Mouse (Mus musculus) erythroblast, adult 5-6 weeks (primary cell): Measurements from ENCODE around the gene Coq6. TPM values are rescaled to one million over a fixed set of nuclear protein-coding genes. Genes with fewer than 3 reads are reported as not detected.
A peak's percentile ranks its signal among the peaks of the same experiment; 100 is the strongest.
"Not testable (repeated sequence)": the region's sequence is repeated elsewhere in the genome, so short reads cannot be mapped to it uniquely, and the experiment has no call there.

Source experiments
- ATAC-seq: replicated peaks from 2 replicates; pipeline ENCODE4 v1.8.0; 2016; ENCODE audit warnings: moderate number of reproducible peaks, mild to moderate bottlenecking, moderate TSS enrichment, inconsistent platforms; ENCODE audit not compliant: poor library complexity, low FRiP score, severe bottlenecking
- total RNA-seq, 2 experiments: library from RNA; stranded (forward) in 1 of 2; stranded (reverse) in 1 of 2; fragments of 150-400 nt in 1 of 2; fragments of 200-764, 138-1000 nt in 1 of 2; gene quantifications; 2 replicates each; pipeline versions ENCODE4 v1.2.3 to v1.2.4; 2015 to 2017; ENCODE audit warnings: low replicate concordance in 2 of 2

The Coq6 gene
- 2.7 TPM in 1 of 2 replicates, not detected in the other for total RNA-seq (2015; ENCODE audit: low replicate concordance)
- total RNA-seq (2017; ENCODE audit: low replicate concordance) = 0.70 TPM in 1 of 2 replicates, not detected in the other

DNA sequence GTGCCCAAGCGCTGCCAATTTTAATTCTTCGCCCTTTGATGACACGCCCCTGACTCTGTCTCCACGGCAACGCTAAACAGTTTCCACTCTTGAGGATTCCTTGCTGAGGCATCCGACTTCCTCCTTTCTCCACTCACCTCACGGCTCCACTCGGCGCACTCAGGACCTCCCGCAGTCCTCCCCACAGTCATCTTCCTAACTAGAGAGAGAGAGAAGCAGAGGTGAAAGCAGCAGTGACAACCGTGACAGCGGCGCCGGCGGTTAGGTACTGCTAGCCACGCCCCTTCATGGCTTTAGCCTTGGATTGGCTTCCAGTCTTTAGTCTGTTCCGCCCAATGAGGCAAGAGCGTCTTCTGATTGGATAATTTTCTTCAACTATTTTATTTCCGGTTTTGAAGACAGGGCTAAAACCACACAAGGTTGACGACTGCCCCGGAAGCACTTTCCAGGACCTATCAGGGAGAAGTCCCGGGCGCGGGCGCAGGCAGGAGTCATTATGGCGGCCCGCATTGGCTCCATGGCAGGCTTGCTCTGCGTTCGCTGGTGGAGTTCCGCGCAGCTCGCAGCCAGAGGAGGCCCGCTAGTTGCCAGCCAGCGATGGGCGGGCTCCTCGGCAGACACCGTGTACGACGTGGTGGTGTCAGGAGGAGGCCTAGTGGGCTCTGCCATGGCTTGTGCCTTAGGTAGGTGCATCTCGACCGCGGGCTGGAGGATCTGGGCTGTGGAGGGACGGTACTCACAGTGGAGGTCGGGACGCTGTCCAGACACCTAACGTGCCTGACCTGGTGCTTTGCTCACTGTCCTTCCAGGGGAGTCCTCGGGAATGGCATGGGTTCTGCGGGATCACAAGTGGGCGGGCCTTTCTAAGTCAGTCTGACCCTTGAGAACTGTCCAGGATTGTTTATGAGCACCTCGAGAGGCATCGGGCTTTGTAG lies at the start of gene Coq6, which contains the start of gene Fam161b:
TSS of gene Coq6 (plus strand) at position 103 of the 935 bp plus-strand sequence.
TSS of gene Fam161b (minus strand) at position 279 of the 935 bp plus-strand sequence.
- ATAC-seq = peak; percentile 95

DNA sequence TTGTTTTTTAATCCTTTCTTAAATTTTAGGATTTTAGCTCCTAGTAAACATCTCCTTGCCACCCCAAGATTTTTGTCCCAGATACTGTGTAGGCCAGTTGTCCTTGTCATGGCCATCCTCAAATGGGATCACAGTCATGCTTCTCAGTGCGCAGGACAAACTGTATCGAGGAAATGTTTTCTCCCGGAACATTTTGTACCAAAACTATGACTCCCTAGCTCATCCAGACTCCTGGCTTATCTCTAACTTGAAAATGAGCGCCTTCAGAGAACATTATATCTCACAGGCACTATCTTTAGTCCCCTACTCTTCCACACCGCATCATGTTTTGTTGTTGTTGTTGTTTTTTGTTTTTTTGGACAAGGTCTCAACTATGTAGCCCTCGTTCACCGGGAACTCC lies 45.5 kb upstream of the Coq6 start:
- 0 out of 2 replicates have a peak, but pooled peaks have one; percentile 7 for ATAC-seq

DNA sequence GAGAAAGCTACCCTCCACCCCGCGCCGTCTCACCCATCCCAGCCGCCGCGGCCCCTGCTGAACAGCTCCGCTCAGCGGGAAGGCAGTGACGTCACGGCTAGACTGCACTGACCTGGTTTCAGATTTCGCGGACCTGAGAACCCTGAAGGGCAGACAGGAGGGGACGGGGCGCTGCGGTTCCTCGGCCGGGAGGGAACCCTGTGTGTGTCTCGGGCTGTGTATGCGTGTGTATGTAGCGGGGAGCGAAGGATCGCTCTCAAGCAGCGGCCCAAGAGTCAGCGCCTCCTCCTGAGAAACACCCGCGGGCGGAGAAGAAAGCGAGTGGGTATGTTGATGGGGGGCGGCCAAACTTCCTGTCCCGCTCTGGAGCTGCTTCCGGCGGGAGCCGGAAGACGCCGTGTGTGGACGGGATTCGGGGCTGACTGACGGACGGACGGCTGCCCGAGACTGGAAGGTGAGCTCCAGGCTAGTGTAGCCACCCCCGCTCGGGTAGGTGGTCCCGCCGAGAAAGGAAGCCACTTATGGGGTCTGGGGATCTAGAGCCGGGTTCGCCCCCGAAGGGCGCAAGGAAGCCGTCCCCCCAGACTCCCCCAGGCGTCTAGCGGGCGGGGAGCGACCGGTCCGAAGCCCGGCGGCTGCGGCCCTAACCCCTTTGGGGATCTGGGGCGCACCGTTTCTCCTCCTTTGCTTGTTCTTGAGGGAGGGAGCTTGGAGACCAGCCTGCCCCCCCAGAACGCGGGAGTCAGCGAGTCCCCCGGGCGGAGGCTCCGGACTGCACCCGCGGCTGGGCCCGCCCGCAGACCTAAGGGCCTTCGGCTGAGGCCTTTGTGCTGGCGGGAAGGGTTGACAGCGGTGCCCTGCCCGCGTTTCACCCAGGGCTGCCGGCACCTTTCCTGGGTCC lies 44.5 kb upstream of the Coq6 start, which contains the start of gene Zfp410:
TSS of gene Zfp410 (plus strand) at position 132 of the 901 bp plus-strand sequence.
- ATAC-seq = peak; percentile 87

DNA sequence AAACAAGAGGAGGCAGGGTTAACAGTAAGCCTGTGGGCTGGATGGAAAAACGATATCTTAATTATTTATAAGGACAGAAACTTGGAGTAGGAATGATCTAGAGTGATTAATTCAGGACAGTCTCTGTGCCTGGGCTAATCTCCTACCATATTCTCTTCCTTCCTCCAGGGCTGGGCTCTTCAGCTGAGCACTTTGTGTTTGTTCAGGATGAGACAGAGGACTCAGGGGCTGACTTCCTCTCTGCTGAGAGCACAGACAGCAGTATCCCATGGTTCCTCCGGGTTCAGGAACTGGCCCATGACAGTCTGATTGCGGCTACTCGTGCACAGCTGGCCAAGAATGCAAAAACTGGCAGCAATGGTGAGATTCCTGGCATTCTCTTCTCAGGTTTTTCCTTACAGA lies 34.3 kb upstream of the Coq6 start:
- no peak for ATAC-seq

DNA sequence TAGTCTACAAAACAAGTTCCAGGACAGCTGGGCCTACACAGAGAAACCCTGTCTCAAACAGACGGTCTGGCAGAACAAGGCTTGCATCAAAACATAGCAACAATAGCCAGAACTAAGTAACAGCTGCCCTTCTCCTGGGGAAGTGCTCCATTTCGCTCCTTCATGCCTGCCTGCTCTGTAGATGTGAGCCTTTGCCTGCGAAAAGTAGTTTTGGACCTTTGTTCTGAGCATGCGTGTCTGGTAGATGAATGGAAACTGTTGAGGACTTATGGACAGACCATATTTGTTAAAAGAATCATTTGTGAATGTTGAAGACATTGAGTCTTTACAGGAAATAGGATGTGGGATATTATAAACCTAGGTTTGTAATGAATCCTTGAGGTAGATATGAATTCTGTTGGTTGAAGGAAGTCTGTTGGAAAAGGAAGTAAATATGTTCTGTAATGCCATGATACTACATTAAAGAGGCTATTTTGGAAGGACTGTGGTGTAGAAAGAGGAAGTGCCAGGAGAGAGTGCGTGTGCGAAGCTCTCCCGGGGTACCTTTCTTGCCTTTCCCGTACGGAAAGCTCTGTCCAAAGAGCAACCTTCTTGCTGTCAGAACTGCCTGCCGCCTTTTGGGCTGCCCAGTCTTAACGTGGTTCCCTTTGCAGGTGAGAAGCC lies 24.4 kb upstream of the Coq6 start:
- ATAC-seq = no peak

DNA sequence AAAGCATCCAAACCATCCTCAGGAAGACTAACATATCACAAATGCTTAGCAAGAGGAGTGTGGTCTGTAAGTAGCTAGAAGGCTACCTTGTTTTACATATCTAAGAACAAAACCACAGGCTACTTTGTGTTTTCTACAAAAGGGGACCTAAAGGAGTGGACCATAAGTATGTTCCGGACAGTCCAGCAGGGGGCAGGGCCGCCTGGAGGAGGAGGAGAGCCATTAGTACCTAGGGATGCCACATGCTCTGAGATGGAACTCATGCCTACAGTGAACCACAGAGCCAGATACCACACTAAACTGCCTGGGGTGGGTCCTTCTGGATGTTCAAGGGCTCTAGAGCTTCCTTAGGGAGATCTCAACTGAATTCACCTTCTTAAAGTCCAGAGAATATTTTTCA lies 14.3 kb upstream of the Coq6 start:
- peak; percentile 73 for ATAC-seq

DNA sequence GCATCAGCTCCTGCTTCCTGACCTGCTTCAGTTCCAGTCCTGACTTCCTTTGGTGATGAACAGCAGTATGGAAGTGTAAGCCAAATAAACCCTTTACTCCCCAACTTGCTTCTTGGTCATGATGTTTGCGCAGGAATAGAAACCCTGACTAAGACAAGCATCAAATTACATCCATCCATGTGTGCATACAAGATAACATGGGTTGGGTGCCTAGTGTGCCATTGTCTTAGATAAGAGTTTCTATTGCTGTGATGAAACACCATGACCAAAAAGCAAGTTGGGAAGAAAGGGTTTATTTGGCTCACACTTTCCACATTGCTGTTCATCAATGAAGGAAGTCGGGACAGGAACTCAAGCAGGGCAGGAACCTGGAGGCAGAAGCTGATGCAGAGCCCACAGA lies 2.8 kb upstream of the Coq6 start:
- not testable (repeated sequence) for ATAC-seq

DNA sequence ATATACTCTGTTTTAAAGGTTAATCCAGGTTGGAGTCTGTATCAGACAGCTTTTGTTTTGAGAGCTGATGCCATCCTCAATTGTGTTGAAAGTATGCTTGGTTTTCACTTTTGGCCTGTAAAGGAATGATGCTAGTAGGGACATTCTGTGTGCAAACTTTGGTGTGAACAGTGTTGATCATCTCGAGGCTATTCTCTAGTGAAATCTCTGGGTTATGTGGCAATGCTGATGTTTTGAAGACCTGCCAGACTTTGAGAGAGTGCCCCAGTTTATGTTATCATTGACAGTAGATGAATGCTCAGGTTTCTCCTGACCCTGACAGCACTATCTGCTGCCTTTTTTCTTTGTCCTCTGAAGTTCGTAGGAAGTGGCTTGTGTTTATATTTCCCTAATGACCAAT lies 1.4 kb downstream of the Coq6 start:
- no peak for ATAC-seq

DNA sequence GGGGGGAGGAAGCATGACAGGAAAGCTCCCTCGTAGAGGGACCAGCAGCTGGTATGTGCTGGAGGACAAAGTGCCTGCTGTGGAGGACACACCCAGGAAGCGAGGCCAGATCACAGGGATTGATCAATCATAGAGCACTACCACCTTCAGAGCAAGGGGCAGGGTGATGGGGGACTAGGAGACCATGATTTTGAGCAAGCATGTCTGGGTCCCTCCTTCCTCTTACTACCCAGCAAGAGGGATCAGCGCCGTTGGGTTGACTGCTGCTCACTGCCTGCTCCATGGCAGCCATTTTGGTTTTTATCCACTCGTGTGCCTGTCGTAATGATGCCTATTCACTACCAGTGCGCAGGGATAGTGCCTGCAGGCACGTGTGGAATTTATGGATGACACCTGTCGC lies 2.8 kb downstream of the Coq6 start:
- ATAC-seq = no peak

DNA sequence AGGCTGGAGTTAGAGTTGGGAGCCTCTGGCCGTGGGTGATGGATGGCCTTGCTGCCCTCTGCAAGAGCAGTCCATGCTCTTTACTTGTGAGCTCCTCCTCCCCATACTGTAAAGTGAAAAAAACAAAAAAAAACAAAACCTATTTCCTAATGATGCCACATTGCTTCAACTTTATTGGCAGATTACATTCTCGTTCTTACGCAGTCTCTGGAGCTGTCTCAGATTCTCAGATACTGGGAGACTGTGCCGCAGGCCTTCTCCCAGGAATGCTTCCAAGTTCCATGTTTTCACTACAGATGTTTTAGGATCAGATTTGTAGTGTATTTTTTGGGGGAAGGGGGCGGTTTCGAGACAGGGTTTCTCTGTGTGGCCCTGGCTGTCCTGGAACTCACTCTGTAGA lies 3.7 kb downstream of the Coq6 start:
- ATAC-seq = no peak

DNA sequence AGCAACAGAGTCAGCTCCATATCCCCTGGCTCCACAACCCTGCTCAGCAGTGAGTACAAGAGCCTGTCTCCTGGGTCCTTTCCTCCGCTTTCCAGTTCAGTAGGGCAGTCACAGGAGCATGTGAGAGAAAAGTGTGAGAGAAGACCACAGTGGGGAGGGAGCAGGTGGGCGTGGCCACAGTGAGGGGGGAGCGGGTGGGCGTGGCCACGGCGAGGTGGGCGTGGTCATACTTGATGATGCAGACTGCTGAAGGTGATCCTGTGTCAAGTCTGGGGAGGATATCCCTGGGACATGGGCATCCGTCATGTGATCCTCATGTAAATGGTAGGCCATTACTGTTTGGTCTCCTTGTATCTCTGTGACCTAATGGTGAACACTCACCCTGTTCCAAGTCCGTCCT lies 5.5 kb downstream of the Coq6 start:
- ATAC-seq = 0 out of 2 replicates have a peak, but pooled peaks have one; percentile 28

DNA sequence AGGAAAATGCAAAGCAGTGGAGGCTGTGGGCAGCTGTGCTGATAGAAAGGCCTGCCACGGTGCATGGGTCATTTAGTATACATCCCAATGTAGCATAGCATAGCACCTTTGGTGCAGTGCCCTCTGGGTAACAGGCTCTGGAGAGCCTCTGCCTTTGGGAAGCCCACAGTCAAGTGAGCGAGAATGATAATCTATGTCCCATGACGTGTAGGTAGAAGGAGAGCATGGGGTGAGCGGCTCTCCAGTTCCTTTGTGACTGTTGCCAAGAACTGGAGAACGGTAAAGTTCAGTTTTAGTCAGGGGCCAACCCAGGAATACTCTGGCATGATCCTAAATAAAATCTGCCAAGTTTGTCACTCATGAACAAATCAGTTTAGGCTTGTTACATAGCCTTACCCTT lies 10.2 kb downstream of the Coq6 start:
- ATAC-seq = no peak

DNA sequence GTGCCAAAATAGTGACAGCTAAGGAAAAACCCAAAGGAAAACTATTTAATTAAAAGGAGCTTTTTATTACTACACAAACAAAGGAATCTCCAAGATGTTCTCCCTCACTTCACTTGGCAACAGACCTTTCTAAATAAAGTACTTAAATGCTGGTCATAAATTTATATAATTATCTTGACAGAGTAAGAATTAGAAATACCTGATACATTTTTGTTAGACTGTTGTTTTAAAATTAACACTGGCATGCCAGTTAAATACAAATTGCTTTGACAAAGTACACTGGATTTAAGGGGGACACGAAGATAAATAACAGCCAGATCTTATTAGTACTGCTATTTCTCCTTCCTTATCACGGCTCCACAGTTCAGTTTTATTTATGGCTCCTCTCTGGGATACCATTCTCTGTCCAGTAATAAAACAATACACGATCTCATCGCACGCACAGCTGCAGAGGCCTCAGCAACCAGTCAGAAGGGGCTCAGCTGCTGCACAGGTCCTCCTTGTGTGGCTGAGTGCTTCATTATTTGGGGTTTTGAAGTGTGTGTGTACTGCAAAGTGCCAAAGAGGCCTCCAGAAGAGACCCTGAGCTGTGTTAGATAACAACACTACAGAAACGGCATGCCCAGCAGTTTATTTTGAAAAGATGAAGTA lies 12.5 kb downstream of the Coq6 start:
- no peak for ATAC-seq

DNA sequence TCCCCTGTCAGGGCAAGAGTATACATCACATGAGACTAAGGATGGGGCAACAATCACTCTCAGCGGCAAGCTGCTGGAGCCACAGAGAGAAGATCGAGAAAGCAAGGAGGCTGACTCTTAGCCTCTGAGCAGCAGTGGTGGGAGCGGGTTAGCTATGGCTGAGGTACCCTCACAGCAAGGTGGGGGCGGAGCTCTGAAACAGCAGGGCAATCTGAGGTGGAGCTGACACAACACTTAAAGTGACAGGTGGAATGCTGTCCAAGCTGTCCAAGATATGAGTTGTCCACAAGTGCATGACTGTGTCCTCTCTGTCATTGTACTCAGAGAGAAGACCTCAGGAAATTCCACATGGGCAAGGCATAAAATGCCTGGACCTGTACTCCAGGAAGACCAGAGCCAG lies 20.9 kb downstream of the Coq6 start:
- no peak for ATAC-seq

DNA sequence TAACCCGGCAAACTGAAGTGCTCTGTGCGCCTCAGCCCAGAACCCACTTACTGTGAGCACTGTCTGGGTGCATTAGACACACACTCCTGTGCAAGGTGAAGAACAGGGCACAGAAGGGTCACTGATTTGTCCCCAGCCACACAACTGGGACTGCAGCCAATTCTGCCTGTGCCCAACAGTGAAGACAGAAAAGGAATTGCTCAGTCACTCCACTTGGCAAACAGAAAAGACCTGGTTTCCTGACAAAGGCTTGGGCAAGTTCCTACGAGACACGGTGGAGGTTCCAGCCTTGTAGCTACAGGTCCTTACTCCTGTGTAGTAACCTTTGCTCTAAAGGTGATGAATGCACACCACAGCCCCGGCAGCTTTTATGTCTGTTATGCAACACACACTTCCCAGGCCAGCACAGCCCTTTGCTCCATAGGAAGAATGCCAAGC lies 23.2 kb downstream of the Coq6 start:
- no peak for ATAC-seq

DNA sequence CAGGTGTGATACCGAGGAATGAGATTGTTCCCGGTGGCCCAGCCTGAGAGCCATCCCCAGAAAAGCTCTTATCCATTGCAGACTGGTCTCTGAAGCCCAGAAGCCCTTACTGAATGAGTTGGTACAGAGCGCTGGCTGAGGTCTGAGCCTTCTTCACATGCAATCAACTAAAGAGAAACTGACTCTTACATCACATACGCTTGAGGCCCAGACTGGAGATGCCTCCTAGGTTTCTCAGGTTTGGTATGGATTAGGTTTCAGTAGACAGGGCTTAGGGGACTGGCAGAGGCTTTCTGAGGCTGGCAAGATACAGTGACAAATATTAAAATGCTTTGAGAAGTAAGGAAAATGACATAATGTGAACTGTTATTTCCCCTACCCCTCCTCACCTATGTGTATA lies 24.0 kb downstream of the Coq6 start:
- ATAC-seq = no peak

DNA sequence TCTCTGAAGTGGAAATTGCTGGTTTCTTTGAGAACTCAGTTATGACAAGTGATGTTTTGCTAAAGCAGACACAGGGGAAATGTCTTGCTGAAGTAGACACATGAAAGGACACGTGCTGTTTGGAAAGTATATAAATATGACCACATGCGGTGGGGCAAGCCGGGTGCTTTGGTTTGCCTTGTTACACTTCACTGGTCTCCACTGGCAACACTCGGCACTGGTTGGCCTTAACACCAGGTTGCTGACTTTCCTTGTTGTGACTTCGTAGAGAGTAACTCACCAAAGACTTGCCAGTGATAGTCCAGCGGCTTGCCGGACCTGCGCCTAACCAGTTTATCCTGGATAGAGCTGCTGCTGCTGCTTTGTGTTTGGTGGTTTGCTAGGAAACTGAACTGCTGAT lies 26.6 kb downstream of the Coq6 start:
- ATAC-seq = no peak

DNA sequence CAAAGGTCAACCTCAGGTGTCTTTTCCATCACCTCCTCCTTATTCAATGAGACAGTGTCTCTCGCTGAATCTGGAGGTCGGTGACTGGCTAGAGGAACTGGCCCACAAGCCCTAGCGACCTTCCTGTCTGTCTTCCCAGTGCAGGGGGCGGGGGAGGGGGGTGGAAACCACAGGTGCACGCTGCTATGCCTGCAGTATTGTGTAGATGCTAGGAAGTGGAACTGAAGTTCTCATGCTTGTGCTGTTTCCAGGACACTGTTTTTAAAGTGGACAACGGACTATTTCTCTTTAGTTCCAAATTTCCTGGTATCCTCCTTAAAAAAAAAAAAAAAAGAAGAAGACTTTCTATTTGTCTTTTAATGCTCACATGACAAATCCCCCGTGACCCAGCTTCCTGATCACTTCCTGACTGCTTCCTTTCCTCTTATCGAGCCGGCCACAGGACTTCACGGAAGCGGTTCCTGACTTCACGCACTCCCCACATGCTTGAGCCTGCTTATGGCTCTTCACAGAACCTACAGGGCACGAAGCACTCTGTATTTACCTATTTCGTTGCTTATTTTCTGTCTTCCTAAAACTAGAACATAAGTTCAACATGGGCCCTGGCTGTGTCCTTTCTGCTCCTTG lies 27.4 kb downstream of the Coq6 start:
- no peak for ATAC-seq

DNA sequence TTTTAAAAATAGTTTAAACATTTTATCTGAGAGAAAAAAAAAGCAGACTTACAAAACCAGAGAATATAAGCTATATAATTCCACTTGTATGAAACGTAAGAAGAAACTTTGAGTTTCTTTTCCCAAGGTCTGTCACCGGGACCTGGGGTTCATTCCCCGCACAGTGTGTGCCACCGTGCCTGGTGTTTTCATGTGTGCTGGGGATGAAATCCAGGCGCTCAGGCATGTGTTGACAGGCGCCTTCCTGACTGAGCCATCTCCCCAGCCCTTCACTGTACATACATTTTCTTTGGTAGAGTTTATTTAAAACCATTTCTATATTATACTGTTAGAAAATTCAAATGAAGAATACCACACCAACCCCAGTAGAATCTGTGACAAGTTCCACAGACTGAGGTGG lies 28.9 kb downstream of the Coq6 start:
- no peak for ATAC-seq
